Mouse (Mus musculus) heart, adult 11 months (tissue): ENCODE results near the gene Met.

Experiments used
- DNase-seq: peaks from one replicate; pipeline ENCODE4 v3.0.0; 2022

The Met gene

GRCm38 (mm10) chr6:17620823-17621222 is 157.2 kb downstream of the Met start:
- no peak for DNase-seq

GRCm38 (mm10) chr6:17621436-17621835 is 157.8 kb downstream of the Met start:
- no peak for DNase-seq
